Mouse (Mus musculus) intestine, embryonic 15.5 days (tissue): Measurements from ENCODE around the gene Tamm41. TPM values are rescaled to one million over a fixed set of nuclear protein-coding genes. Genes with fewer than 3 reads are reported as not detected.

Experiments used
- ATAC-seq: fragments of 200-750 bp; cut with Nextera tagmentation; 2 replicates; pipeline ENCODE4 v1.8.0; 2017; ENCODE audit warnings: moderate TSS enrichment, moderate library complexity
- H3K27ac ChIP-seq: fragments of 300-500 bp; sonication (generic); 2 replicates; pipeline ENCODE4 v1.5.1; 2015; ENCODE audit warnings: mild to moderate bottlenecking, inconsistent platforms
- H3K27me3 ChIP-seq: fragments of 300-500 bp; sonication (generic); replicated peaks from 2 replicates; pipeline ENCODE4 v1.6.1; 2015; ENCODE audit warnings: inconsistent platforms
- H3K36me3 ChIP-seq: fragments of 300-500 bp; sonication (generic); 2 replicates; pipeline ENCODE4 v1.6.1; 2015; ENCODE audit warnings: inconsistent platforms
- H3K4me1 ChIP-seq: fragments of 300-500 bp; sonication (generic); replicated peaks from 2 replicates; pipeline ENCODE4 v1.6.1; 2015; ENCODE audit warnings: inconsistent platforms
- H3K4me2 ChIP-seq: fragments of 300-500 bp; sonication (generic); replicated peaks from 2 replicates; pipeline ENCODE4 v1.6.1; 2015; ENCODE audit warnings: mild to moderate bottlenecking, inconsistent platforms
- H3K4me3 ChIP-seq: fragments of 300-500 bp; sonication (generic); replicated peaks from 2 replicates; pipeline ENCODE4 v1.5.1; 2015; ENCODE audit warnings: inconsistent platforms
- H3K9ac ChIP-seq: fragments of 300-500 bp; sonication (generic); 2 replicates; pipeline ENCODE4 v1.6.1; 2015; ENCODE audit warnings: inconsistent platforms
- H3K9me3 ChIP-seq: fragments of 300-500 bp; sonication (generic); 2 replicates; pipeline ENCODE4 v1.6.1; 2016; ENCODE audit warnings: inconsistent platforms
- WGBS: fragments of 180-500 bp; shearing (Covaris S2); methylation state at CpG from one replicate; pipeline ENCODE4 v1.1.7; 2015; 5-methylcytosine and 5-hydroxymethylcytosine counted together
- polyA plus RNA-seq: library from polyadenylated mRNA; unstranded; fragments of >200 nt; fragmentation: Nextera tagmentation; extraction: Ambion mirVana; gene quantifications from 2 replicates; pipeline ENCODE4 v1.2.1, GENCODE M21; 2015

Tamm41 gene
- polyA plus RNA-seq, 1 experiment from 2014 or later = 60.1 TPM

GRCm38 (mm10) chr6:115047816-115048215 lies 10.1 kb upstream of the Tamm41 start:
- Histone ChIP-seq H3K4me3 (no peak overlapping the region), H3K9me3 (no peaks in the 10 kb centered on the region), H3K9ac (no peak overlapping the region), H3K4me1 (no peaks in the 10 kb centered on the region), H3K4me2 (no peak overlapping the region), H3K27ac (no peak overlapping the region), H3K36me3 (no peaks in the 10 kb centered on the region), H3K27me3 (no peaks in the 10 kb centered on the region)
- no peak for ATAC-seq
- 52% methylated on average over 2 of the region's 2 CpGs for WGBS

GRCm38 (mm10) chr6:115046064-115046463 lies 8.4 kb upstream of the Tamm41 start:
- H3K4me1 ChIP-seq = peaks cover 4% of the 10 kb centered on the region
- ATAC-seq = no peak
- no peaks in the 10 kb centered on the region for H3K36me3 ChIP-seq
- H3K27me3 ChIP-seq = no peaks in the 10 kb centered on the region
- H3K27ac ChIP-seq = no peak overlapping the region
- WGBS = 84% methylated on average over 1 of the region's 1 CpGs
- no peak overlapping the region for H3K9ac ChIP-seq
- H3K4me2 ChIP-seq = no peak overlapping the region
- H3K4me3 ChIP-seq = no peak overlapping the region
- H3K9me3 ChIP-seq = no peaks in the 10 kb centered on the region

GRCm38 (mm10) chr6:115044709-115045108 lies 7.0 kb upstream of the Tamm41 start:
- Histone ChIP-seq H3K36me3 (no peaks in the 10 kb centered on the region), H3K4me3 (no peak overlapping the region), H3K4me1 (peaks cover 4% of the 10 kb centered on the region), H3K9ac (no peak overlapping the region), H3K4me2 (no peak overlapping the region), H3K9me3 (no peaks in the 10 kb centered on the region), H3K27ac (no peak overlapping the region), H3K27me3 (no peaks in the 10 kb centered on the region)
- no peak for ATAC-seq
- WGBS = 68% methylated on average over 1 of the region's 1 CpGs

DNA sequence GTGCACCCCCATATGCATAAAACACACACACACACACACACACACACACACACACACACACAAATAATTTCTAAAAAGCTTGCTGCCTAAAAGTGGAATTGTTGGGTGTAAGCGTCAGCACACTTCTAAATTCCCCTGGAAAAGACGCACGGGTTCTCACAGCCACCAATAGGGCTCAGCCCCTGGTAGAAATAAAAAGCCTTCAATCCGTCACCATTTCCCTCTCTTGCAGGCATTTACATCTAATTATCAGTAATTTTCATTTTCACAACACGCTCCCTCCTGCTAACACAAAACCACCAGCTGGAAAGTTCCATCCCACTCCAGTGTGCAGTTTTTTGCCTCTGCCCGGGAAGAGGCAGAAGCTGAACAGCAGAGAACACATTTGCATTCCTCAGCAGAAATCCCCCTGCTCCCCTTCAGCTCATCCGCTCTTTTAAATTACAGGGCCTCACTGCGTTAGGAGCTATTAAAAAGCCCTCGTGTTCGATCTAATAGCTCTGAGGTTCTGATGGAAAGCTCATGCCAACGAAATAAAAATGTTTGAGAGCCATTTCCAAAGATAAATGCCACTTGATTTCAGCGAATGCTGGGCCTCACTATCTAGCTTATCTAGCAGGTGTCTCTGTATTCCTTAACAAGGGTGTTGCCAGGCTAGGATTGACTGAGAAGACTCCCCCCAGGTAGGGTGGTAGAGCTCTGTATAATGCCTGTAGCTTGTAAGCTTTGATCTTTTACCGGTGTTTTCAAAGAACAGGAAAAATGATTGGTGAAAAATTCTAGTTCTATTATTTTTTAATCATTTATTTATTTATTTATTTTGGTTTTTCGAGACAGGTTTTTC lies 6.2 kb upstream of the Tamm41 start:
- H3K4me2 ChIP-seq = no peak overlapping the region
- no peaks in the 10 kb centered on the region for H3K9me3 ChIP-seq
- H3K27ac ChIP-seq = no peak overlapping the region
- H3K9ac ChIP-seq = no peak overlapping the region
- H3K27me3 ChIP-seq = no peaks in the 10 kb centered on the region
- ATAC-seq = no peak
- H3K36me3 ChIP-seq = no peaks in the 10 kb centered on the region
- WGBS = 70% methylated on average over 14 of the region's 14 CpGs
- peaks cover 4% of the 10 kb centered on the region for H3K4me1 ChIP-seq
- no peak overlapping the region for H3K4me3 ChIP-seq

GRCm38 (mm10) chr6:115042609-115043008 lies 4.9 kb upstream of the Tamm41 start:
- 0 out of 2 replicates have a peak, but pooled peaks have one; percentile 50 for ATAC-seq
- Histone ChIP-seq H3K4me3 (no peak overlapping the region), H3K4me1 (peaks cover 4% of the 10 kb centered on the region), H3K4me2 (peak overlapping the region; percentile 17; the same call in 1 of the 2 replicates), H3K9ac (no peak overlapping the region), H3K27ac (peak overlapping the region; percentile 17; the same call in 1 of the 2 replicates), H3K27me3 (no peaks in the 10 kb centered on the region), H3K36me3 (no peaks in the 10 kb centered on the region), H3K9me3 (no peaks in the 10 kb centered on the region)
- 16% methylated on average over 10 of the region's 10 CpGs for WGBS

GRCm38 (mm10) chr6:115033441-115033840 lies 4.2 kb downstream of the Tamm41 start:
- Histone ChIP-seq H3K4me1 (peaks cover 9% of the 10 kb centered on the region; the same call in 1 of the 2 replicates), H3K4me2 (no peak overlapping the region), H3K4me3 (no peak overlapping the region), H3K9ac (no peak overlapping the region), H3K27ac (no peak overlapping the region), H3K36me3 (peaks cover 16% of the 10 kb centered on the region), H3K27me3 (no peaks in the 10 kb centered on the region), H3K9me3 (no peaks in the 10 kb centered on the region)
- 92% methylated on average over 5 of the region's 5 CpGs for WGBS
- no peak for ATAC-seq

GRCm38 (mm10) chr6:115030098-115030497 lies 7.6 kb downstream of the Tamm41 start:
- Histone ChIP-seq H3K27ac (no peak overlapping the region), H3K9me3 (no peaks in the 10 kb centered on the region), H3K9ac (no peak overlapping the region), H3K27me3 (no peaks in the 10 kb centered on the region), H3K4me3 (no peak overlapping the region), H3K36me3 (peaks cover 25% of the 10 kb centered on the region), H3K4me2 (no peak overlapping the region), H3K4me1 (no peaks in the 10 kb centered on the region)
- 74% methylated on average over 2 of the region's 2 CpGs for WGBS
- ATAC-seq = no peak

GRCm38 (mm10) chr6:115029248-115029647 lies 8.4 kb downstream of the Tamm41 start:
- no peak overlapping the region for H3K27ac ChIP-seq
- H3K9me3 ChIP-seq = no peaks in the 10 kb centered on the region
- no peak overlapping the region for H3K4me2 ChIP-seq
- no peaks in the 10 kb centered on the region for H3K27me3 ChIP-seq
- no peak overlapping the region for H3K9ac ChIP-seq
- no peaks in the 10 kb centered on the region for H3K4me1 ChIP-seq
- peaks cover 32% of the 10 kb centered on the region for H3K36me3 ChIP-seq
- ATAC-seq = no peak
- WGBS = 79% methylated on average over 2 of the region's 2 CpGs
- H3K4me3 ChIP-seq = no peak overlapping the region

DNA sequence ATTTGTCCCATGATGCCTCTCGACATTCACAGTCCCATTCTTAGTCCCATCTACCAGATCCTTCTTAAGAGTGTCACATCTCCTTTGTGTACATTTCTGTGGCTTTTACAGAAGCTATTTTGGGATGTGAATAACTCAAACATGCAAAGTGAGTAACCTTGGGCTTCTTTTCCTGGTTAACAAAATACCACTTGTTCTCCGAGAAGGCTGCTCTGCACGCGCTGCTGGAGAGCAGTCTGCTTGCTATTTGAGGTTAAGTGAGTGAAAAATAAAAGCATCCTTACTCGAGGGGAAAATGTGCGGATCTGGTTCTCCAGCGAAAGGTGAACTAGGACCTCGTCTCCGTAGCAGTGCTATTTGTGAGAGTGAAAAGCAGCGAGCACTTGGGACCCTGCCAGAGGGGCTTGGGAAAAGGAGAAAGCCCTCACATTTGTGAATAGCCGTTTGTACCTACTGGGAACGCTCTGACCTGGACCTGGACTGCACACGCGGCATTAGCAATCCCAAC lies 10.1 kb downstream of the Tamm41 start:
- ATAC-seq = no peak
- WGBS = 89% methylated on average over 14 of the region's 14 CpGs
- Histone ChIP-seq H3K4me3 (no peak overlapping the region), H3K9ac (no peak overlapping the region), H3K9me3 (no peaks in the 10 kb centered on the region), H3K27ac (no peak overlapping the region), H3K4me1 (no peaks in the 10 kb centered on the region), H3K4me2 (no peak overlapping the region), H3K27me3 (no peaks in the 10 kb centered on the region), H3K36me3 (peaks cover 34% of the 10 kb centered on the region)

DNA sequence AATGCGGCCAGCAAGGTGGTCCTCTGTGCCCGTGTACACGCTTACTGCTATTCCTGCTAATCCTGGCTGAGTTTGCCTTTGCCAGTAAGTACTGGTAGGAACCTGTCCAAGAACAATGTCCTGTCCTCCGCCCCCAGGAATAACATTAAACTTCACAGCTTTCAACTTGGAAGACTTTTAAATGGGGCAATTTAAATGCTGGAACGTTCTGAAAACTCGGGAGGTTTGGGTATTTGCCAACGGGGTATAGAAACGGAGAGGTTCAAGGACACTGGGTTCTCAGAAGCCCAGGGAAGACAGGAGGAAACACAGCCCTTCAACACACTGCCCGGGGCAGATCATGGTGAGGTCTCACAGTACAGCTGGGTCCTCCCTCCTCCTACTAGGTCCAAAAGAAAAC lies 14.8 kb downstream of the Tamm41 start:
- Histone ChIP-seq H3K4me2 (no peak overlapping the region), H3K36me3 (peaks cover 22% of the 10 kb centered on the region; the same call in 1 of the 2 replicates), H3K27me3 (no peaks in the 10 kb centered on the region), H3K4me1 (no peaks in the 10 kb centered on the region), H3K9ac (no peak overlapping the region), H3K4me3 (no peak overlapping the region), H3K27ac (no peak overlapping the region), H3K9me3 (no peaks in the 10 kb centered on the region)
- ATAC-seq = no peak
- WGBS = 89% methylated on average over 9 of the region's 9 CpGs

GRCm38 (mm10) chr6:115015461-115015860 lies 22.2 kb downstream of the Tamm41 start:
- Histone ChIP-seq H3K36me3 (peaks cover 30% of the 10 kb centered on the region), H3K9ac (no peak overlapping the region), H3K9me3 (no peaks in the 10 kb centered on the region), H3K4me2 (no peak overlapping the region), H3K4me1 (no peaks in the 10 kb centered on the region), H3K4me3 (no peak overlapping the region), H3K27ac (no peak overlapping the region), H3K27me3 (no peaks in the 10 kb centered on the region)
- ATAC-seq = no peak
- WGBS = 86% methylated on average over 13 of the region's 13 CpGs

DNA sequence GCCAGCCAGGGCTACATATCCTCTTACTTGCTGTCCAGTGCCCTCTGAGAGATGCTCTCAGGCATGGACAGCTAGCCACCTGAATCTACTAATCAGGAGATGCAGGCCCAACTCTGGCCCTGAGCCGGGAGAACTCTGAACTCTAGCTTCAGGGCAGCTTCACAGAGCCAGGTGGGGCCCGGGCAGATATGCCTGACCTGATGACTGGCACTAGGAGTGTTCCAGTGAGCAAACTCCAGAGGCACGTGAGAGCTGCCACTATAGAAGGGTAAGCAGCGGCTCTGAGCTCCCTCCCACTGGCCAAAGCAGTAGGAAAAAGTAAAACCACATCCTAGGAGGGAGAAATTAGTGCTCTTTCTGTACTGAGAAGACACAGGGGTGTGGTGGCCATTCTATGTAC lies 24.1 kb downstream of the Tamm41 start:
- 87% methylated on average over 4 of the region's 4 CpGs for WGBS
- no peak for ATAC-seq
- Histone ChIP-seq H3K9ac (no peak overlapping the region), H3K4me2 (no peak overlapping the region), H3K4me1 (no peaks in the 10 kb centered on the region), H3K27ac (no peak overlapping the region), H3K9me3 (no peaks in the 10 kb centered on the region), H3K36me3 (peaks cover 33% of the 10 kb centered on the region), H3K4me3 (no peak overlapping the region), H3K27me3 (no peaks in the 10 kb centered on the region)

DNA sequence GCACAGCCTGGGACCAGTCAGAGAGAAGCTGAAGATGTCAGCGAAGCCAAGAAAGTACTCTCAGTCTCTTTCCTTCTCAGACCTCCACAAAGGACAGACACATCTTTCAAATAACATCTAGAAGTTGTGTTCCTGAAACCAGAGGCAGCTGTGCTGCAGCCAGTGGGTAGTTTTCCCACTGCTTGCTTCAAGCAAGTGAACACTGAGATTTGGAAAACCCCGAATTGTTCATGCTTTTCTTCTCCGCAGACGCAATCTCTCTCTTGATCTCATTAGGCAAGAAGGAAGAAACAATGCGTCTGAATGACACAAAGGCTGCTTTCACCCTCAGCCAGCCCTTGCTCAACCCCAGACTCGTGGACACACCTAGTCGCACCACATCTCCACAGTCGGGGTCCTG lies 25.9 kb downstream of the Tamm41 start:
- WGBS = 70% methylated on average over 8 of the region's 8 CpGs
- no peak for ATAC-seq
- H3K27me3 ChIP-seq = no peaks in the 10 kb centered on the region
- H3K27ac ChIP-seq = no peak overlapping the region
- peaks cover 27% of the 10 kb centered on the region for H3K36me3 ChIP-seq
- H3K4me1 ChIP-seq = peaks cover 4% of the 10 kb centered on the region; the same call in 1 of the 2 replicates
- H3K9me3 ChIP-seq = no peaks in the 10 kb centered on the region
- H3K9ac ChIP-seq = no peak overlapping the region
- no peak overlapping the region for H3K4me2 ChIP-seq
- no peak overlapping the region for H3K4me3 ChIP-seq
